Mouse (Mus musculus) activated CD4-positive, CD25-positive, alpha-beta regulatory T cell, adult 4 months (primary cell): ENCODE results near the gene Kcnk12. TPM values are rescaled to one million over a fixed set of nuclear protein-coding genes. Genes with fewer than 3 reads are reported as not detected.

Source experiments
- ATAC-seq: one replicate; pipeline ENCODE4 v1.8.0; 2017
- polyA plus RNA-seq, 2 experiments: library from polyadenylated mRNA; unstranded; fragments of 100-300 nt; shearing (Covaris generic); gene quantifications; one replicate each; pipeline ENCODE4 v1.2.1; 2017

Kcnk12 gene
- polyA plus RNA-seq, 2 experiments from 2014 or later: not detected

DNA sequence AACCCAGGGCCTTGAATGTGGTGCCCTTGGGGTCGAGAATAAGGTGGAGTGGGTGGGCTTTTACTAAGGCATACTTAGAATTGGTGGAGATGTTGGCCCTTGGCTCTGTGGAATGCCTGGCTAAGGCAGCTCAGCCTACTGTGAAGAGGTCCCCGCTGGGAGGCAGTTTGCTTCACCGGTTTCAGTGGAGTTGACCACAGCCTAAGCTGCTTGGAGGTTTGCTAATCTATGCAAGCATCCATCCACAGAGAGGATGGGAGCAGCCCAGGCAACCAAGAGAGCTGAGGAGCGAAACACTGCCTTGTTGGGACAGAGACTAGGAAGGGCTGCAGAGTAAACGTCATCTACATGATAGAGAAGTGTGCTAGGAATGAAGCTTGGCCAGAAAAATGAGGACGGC is 101.0 kb downstream of the Kcnk12 start:
- no peak for ATAC-seq

DNA sequence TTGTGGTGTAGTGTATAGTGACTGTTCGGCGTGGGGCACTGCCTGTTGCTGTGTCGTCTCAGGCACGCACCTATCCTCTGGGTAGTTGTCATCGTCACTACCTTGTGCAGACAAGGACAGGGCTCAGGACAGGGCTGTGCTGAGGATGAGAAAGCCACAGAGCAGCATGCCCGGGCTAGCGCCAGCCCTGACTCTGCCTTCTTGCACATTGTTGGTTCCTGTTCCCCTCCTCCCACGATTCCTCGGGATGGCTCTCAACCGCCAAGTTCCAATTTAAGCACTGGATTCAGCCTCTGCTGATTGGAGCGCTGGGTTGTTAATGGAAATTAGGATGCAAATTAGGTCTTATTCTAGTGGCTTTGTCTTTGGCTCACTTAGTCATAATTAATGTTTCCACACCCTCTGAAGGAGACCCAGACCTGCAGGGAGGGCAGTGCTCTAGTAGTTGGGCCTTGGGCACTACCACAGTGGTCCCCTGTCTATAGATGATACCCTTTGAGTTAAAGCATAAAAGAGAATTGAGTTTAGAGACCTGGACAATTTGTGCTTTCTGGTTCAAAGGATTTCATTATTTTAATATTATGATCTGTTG is 101.8 kb downstream of the Kcnk12 start:
- no peak for ATAC-seq

Other genes with a start within 250 kb of the Kcnk12 start
- 1 to 10 TPM; 1.1 to 2.4 TPM for gene Epcam, start 162.0 kb downstream of the Kcnk12 start, polyA plus RNA-seq
- 10 to 100 TPM; 41.3 to 43.5 TPM for gene Msh2, start 125.7 kb downstream of the Kcnk12 start, polyA plus RNA-seq
- gene Rpl36-ps4, start 123.0 kb upstream of the Kcnk12 start, polyA plus RNA-seq: not detected
- 10 to 100 TPM; 14.2 to 14.9 TPM for gene Msh6, start 177.1 kb upstream of the Kcnk12 start, polyA plus RNA-seq